ENCODE assay signal across 8 mouse cellular contexts in genomic region chr17:63500156-63500834, GRCm38 (mm10). TPM values are rescaled to one million over a fixed set of nuclear protein-coding genes. Genes with fewer than 3 reads are reported as not detected.
DNase-seq lines count a peak whose midpoint lies in the region; ATAC-seq and TF ChIP-seq lines count a peak whose summit lies in the region.

No protein-coding gene starts in this region.

- no peaks in the 10 kb centered on the region for H3K36me3 ChIP-seq in forebrain, embryonic 15.5 days
- H3K36me3 ChIP-seq in liver, postnatal 0 days (replicated peaks; ENCODE audit: insufficient read depth, low read length), result no peaks in the 10 kb centered on the region
- H3K36me3 ChIP-seq in neural tube, embryonic 13.5 days, result no peaks in the 10 kb centered on the region

- no peak for TF ChIP-seq CTCF in liver, postnatal 0 days (IDR thresholded peaks at IDR 0.05; ENCODE audit: low read depth)

- intact Hi-C loops in heart, postnatal 14 days (cut with DNase I), result no loop called here

- H3K9ac ChIP-seq in forebrain, embryonic 15.5 days (replicated peaks), result peak overlapping the region; percentile 98
- H3K9ac ChIP-seq in liver, postnatal 0 days (replicated peaks), result peak overlapping the region; percentile 97
- H3K9ac ChIP-seq in neural tube, embryonic 13.5 days, result peak overlapping the region; percentile 100

- 1% methylated on average over 52 of the region's 78 CpGs for WGBS in forebrain, embryonic 15.5 days
- WGBS in liver, postnatal 0 days (ENCODE audit: insufficient replicate concordance), result 1% methylated on average over 29 of the region's 78 CpGs
- WGBS in neural tube, embryonic 13.5 days, result under 1% methylated on average over 31 of the region's 78 CpGs

- no peak for TF ChIP-seq EP300 in liver, postnatal 0 days (IDR thresholded peaks at IDR 0.05; ENCODE audit: low read depth)

- no peaks in the 10 kb centered on the region for H3K27me3 ChIP-seq in forebrain, embryonic 15.5 days
- H3K27me3 ChIP-seq in liver, postnatal 0 days (ENCODE audit: insufficient read depth, low read length), result no peaks in the 10 kb centered on the region
- H3K27me3 ChIP-seq in neural tube, embryonic 13.5 days, result no peaks in the 10 kb centered on the region

- peak overlapping the region; percentile 42 for H3K4me2 ChIP-seq in forebrain, embryonic 15.5 days (replicated peaks)
- peak overlapping the region; percentile 91 for H3K4me2 ChIP-seq in liver, postnatal 0 days (ENCODE audit: low read depth, low read length)
- H3K4me2 ChIP-seq in neural tube, embryonic 13.5 days, result peak overlapping the region; percentile 69

- peak; percentile 79 for ATAC-seq in forebrain, embryonic 15.5 days (replicated peaks)
- ATAC-seq in liver, postnatal 0 days, result peak; percentile 87
- ATAC-seq in neural tube, embryonic 13.5 days (ENCODE audit: low read depth), result peak; percentile 78

- H3K4me3 ChIP-seq in forebrain, embryonic 15.5 days, result peak overlapping the region; percentile 92
- peak overlapping the region; percentile 72 for H3K4me3 ChIP-seq in liver, postnatal 0 days (ENCODE audit: low read depth, low read length)
- peak overlapping the region; percentile 99 for H3K4me3 ChIP-seq in neural tube, embryonic 13.5 days

- peaks cover 34% of the 10 kb centered on the region for H3K4me1 ChIP-seq in forebrain, embryonic 15.5 days
- peaks cover 21% of the 10 kb centered on the region for H3K4me1 ChIP-seq in liver, postnatal 0 days (ENCODE audit: insufficient read depth)
- H3K4me1 ChIP-seq in neural tube, embryonic 13.5 days (replicated peaks), result peaks cover 34% of the 10 kb centered on the region

- peak overlapping the region; percentile 98 for H3K27ac ChIP-seq in forebrain, embryonic 15.5 days (replicated peaks)
- peak overlapping the region; percentile 98 for H3K27ac ChIP-seq in liver, postnatal 0 days (ENCODE audit: low read depth)
- H3K27ac ChIP-seq in neural tube, embryonic 13.5 days (replicated peaks), result peak overlapping the region; percentile 98

- peak; percentile 89 for DNase-seq in ES-CJ7 (ENCODE audit: low read depth, low spot score)
- DNase-seq in cerebellum, adult 11 months, result peak; percentile 80
- peak; percentile 86 to 91 for DNase-seq in heart, postnatal 14 days
- DNase-seq in layer of hippocampus, adult 11-12 months (ENCODE audit: low spot score), result peak; percentile 86
- peak; percentile 85 for DNase-seq in liver, postnatal 0 days
- DNase-seq in telencephalon, adult 2 months (ENCODE audit: low read depth, low spot score), result peak; percentile 75

- no peaks in the 10 kb centered on the region for H3K9me3 ChIP-seq in forebrain, embryonic 15.5 days
- H3K9me3 ChIP-seq in liver, postnatal 0 days (ENCODE audit: low read length), result no peaks in the 10 kb centered on the region
- no peaks in the 10 kb centered on the region for H3K9me3 ChIP-seq in neural tube, embryonic 13.5 days

RNA-seq across cellular contexts. Expression of gene Fbxl17, which starts 0.5 kb away (rescaled TPM):
- polyA plus RNA-seq in forebrain, embryonic 15.5 days (2015; fragmentation: Nextera tagmentation; extraction: Ambion mirVana), result 8.1 and 8.7 TPM in 2 replicates
- total RNA-seq in heart, postnatal 14 days (2021), result 10 to 100 TPM; 28.5 to 29.5 TPM
- polyA plus RNA-seq in liver, postnatal 0 days (2015; fragmentation: Nextera tagmentation; extraction: Ambion mirVana), result 3.3 and 5.0 TPM in 2 replicates
- 8.4 and 9.2 TPM in 2 replicates for polyA plus RNA-seq in neural tube, embryonic 13.5 days (2015; fragmentation: Nextera tagmentation; extraction: Ambion mirVana)

Comparison
In these comparisons a context has a peak if more than half of its experiments do, and no peak if none do; other contexts are left out.
1. Peak in every context shown above with its lines: DNase-seq, ATAC-seq, H3K4me3 ChIP-seq and H3K27ac ChIP-seq.